Mouse (Mus musculus) lung, postnatal 0 days (tissue): ENCODE data around the gene Zwilch.

Source experiments
- CTCF ChIP-seq: IDR thresholded peaks from 2 replicates; pipeline ENCODE4 v1.5.1; 2016; ENCODE audit warnings: antibody characterized with exemption, mild to moderate bottlenecking
- EP300 ChIP-seq: IDR thresholded peaks from 2 replicates; pipeline ENCODE4 v1.6.1; 2016; ENCODE audit warnings: antibody characterized with exemption, mild to moderate bottlenecking, control low read depth

GRCm38 (mm10) chr9:64217887-64218286, 45.0 kb upstream of the Zwilch start:
- TF ChIP-seq CTCF: no peak
- TF ChIP-seq EP300: no peak
